Mouse (Mus musculus) cerebellum, adult 2 months (tissue): ENCODE measurements at regions not wholly inside any gene's neighbourhood (a gene's known extent, or its start where the extent isn't known, plus 50 kb on each side); places are given as distances from the start of the nearest gene placed in this dataset.

Source experiments
- CTCF ChIP-seq: fragments of 200-500 bp; IDR thresholded peaks from 2 replicates; pipeline ENCODE4 v1.5.1; 2011; ENCODE audit warnings: low read depth, mild to moderate bottlenecking, control low read depth, low read length, moderate library complexity, borderline replicate concordance; ENCODE audit not compliant: insufficient read depth
- POLR2A ChIP-seq: fragments of 200-500 bp; IDR thresholded peaks from 2 replicates; pipeline ENCODE4 v1.6.1; 2011; ENCODE audit warnings: low read length, control low read depth, borderline replicate concordance; ENCODE audit not compliant: insufficient read depth

DNA sequence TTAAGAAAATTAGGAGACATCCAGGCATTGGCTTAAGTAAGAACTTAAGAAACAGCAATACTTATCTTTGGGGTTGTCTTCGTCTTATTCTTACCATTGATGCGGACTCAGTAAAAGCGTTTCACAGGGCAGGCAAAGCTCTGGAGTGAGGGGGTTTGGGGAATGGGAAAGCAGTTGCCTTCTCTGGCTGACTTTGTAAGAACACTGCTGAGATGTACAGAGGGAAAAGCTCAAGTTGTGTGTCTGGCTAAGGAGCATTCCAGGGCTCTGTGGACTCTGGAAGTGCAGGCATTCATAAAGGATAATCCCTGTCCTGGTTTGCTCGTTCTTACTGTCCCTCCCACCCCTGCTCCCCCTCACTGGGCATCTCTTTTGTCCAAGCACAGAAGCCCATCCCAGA is 129.7 kb downstream of the Tfap2a start:
- TF ChIP-seq CTCF: no peak
- TF ChIP-seq POLR2A: no peak
